Mouse (Mus musculus) midbrain, embryonic 13.5 days (tissue): ENCODE measurements around the gene Ccdc61. TPM values are rescaled to one million over a fixed set of nuclear protein-coding genes. Genes with fewer than 3 reads are reported as not detected.

ENCODE experiments used
- ATAC-seq: fragments of 200-750 bp; cut with Nextera tagmentation; 2 replicates; pipeline ENCODE4 v1.8.0; 2017; ENCODE audit warnings: mild to moderate bottlenecking, moderate TSS enrichment, moderate library complexity
- H3K27ac ChIP-seq: fragments of 300-500 bp; sonication (generic); 2 replicates; pipeline ENCODE4 v1.5.1; 2015; ENCODE audit warnings: inconsistent platforms, mild to moderate bottlenecking, moderate library complexity
- H3K27me3 ChIP-seq: fragments of 300-500 bp; sonication (generic); 2 replicates; pipeline ENCODE4 v1.6.1; 2015; ENCODE audit warnings: mild to moderate bottlenecking, inconsistent platforms
- H3K36me3 ChIP-seq: fragments of 300-500 bp; sonication (generic); 2 replicates; pipeline ENCODE4 v1.6.1; 2015; ENCODE audit warnings: mild to moderate bottlenecking, inconsistent platforms
- H3K4me1 ChIP-seq: fragments of 300-500 bp; sonication (generic); replicated peaks from 2 replicates; pipeline ENCODE4 v1.6.1; 2015; ENCODE audit warnings: inconsistent platforms
- H3K4me2 ChIP-seq: fragments of 300-500 bp; sonication (generic); replicated peaks from 2 replicates; pipeline ENCODE4 v1.6.1; 2015; ENCODE audit warnings: moderate library complexity, mild to moderate bottlenecking, inconsistent platforms
- H3K4me3 ChIP-seq: fragments of 300-500 bp; sonication (generic); replicated peaks from 2 replicates; pipeline ENCODE4 v1.5.1; 2015; ENCODE audit warnings: mild to moderate bottlenecking, inconsistent platforms
- H3K9ac ChIP-seq: fragments of 300-500 bp; sonication (generic); replicated peaks from 2 replicates; pipeline ENCODE4 v1.6.1; 2015; ENCODE audit warnings: mild to moderate bottlenecking, inconsistent platforms
- H3K9me3 ChIP-seq: fragments of 300-500 bp; sonication (generic); 2 replicates; pipeline ENCODE4 v1.6.1; 2016; ENCODE audit warnings: mild to moderate bottlenecking, inconsistent platforms
- WGBS: fragments of 180-500 bp; shearing (Covaris S2); methylation state at CpG from one replicate; pipeline ENCODE4 v1.1.7; 2015; 5-methylcytosine and 5-hydroxymethylcytosine counted together
- polyA plus RNA-seq: library from polyadenylated mRNA; unstranded; fragments of >200 nt; fragmentation: Nextera tagmentation; extraction: Ambion mirVana; gene quantifications from 2 replicates; pipeline ENCODE4 v1.2.1, GENCODE M21; 2015

Ccdc61 gene
- polyA plus RNA-seq, 1 experiment from 2014 or later = 23.6 TPM

DNA sequence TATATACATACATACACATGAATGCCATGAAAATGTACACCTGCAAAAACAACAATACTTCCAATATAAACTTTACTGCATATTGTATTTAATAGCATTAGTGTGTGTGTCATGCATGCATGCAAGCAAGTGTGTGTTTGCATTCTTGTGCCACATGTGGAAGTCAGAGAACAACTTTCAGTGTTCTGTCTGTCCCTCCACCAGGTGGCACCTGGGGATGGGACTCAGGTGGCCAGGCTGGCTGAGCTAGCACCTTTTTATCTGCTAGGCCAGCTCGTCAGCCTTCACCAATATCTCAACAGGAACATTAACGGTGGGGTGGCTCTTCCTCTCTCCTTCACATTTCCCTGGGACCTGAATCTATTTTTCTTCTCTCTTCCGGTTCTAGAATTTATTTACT, 7.7 kb downstream of the Ccdc61 start:
- H3K4me2 ChIP-seq = no peak overlapping the region
- no peaks in the 10 kb centered on the region for H3K4me1 ChIP-seq
- H3K27me3 ChIP-seq = no peaks in the 10 kb centered on the region
- H3K4me3 ChIP-seq = no peak overlapping the region
- H3K9me3 ChIP-seq = no peaks in the 10 kb centered on the region
- no peak overlapping the region for H3K27ac ChIP-seq
- H3K36me3 ChIP-seq = peaks cover 17% of the 10 kb centered on the region; the same call in 1 of the 2 replicates
- no peak overlapping the region for H3K9ac ChIP-seq
- no peak for ATAC-seq
- 67% methylated on average over 3 of the region's 3 CpGs for WGBS

GRCm38 (mm10) chr7:18900513-18900912, 9.7 kb downstream of the Ccdc61 start:
- peaks cover 9% of the 10 kb centered on the region for H3K4me1 ChIP-seq
- no peaks in the 10 kb centered on the region for H3K9me3 ChIP-seq
- H3K36me3 ChIP-seq = peaks cover 17% of the 10 kb centered on the region; the same call in 1 of the 2 replicates
- WGBS = 93% methylated on average over 2 of the region's 2 CpGs
- ATAC-seq = no peak
- H3K27ac ChIP-seq = no peak overlapping the region
- H3K4me3 ChIP-seq = no peak overlapping the region
- H3K27me3 ChIP-seq = no peaks in the 10 kb centered on the region
- H3K4me2 ChIP-seq = no peak overlapping the region
- no peak overlapping the region for H3K9ac ChIP-seq

GRCm38 (mm10) chr7:18896536-18896935, 13.7 kb downstream of the Ccdc61 start:
- 0 out of 2 replicates have a peak overlapping the region, but pooled peaks have one; percentile 5 for H3K27ac ChIP-seq
- no peak for ATAC-seq

GRCm38 (mm10) chr7:18893651-18894430, 16.4 kb downstream of the Ccdc61 start:
- H3K27ac ChIP-seq = no peak overlapping the region
- peaks cover 32% of the 10 kb centered on the region for H3K4me1 ChIP-seq
- WGBS = under 1% methylated on average over 41 of the region's 41 CpGs
- peak overlapping the region; percentile 77 for H3K4me2 ChIP-seq
- ATAC-seq = peak; percentile 25
- peak overlapping the region; percentile 48 for H3K4me3 ChIP-seq
- peak overlapping the region; percentile 74 for H3K9ac ChIP-seq
- H3K27me3 ChIP-seq = peaks cover 11% of the 10 kb centered on the region
- no peaks in the 10 kb centered on the region for H3K9me3 ChIP-seq
- no peaks in the 10 kb centered on the region for H3K36me3 ChIP-seq

More at GRCm38 (mm10) chr7:18896536-18896935, 13.7 kb downstream of the Ccdc61 start:
- Histone ChIP-seq H3K9me3 (no peaks in the 10 kb centered on the region), H3K4me2 (no peak overlapping the region), H3K4me3 (no peak overlapping the region), H3K4me1 (peaks cover 32% of the 10 kb centered on the region), H3K36me3 (peaks cover 9% of the 10 kb centered on the region; the same call in 1 of the 2 replicates), H3K27me3 (peaks cover 11% of the 10 kb centered on the region), H3K9ac (no peak overlapping the region)
- WGBS = 28% methylated on average over 5 of the region's 5 CpGs

GRCm38 (mm10) chr7:18893009-18893408, 17.2 kb downstream of the Ccdc61 start:
- H3K27ac ChIP-seq = no peak overlapping the region
- H3K4me2 ChIP-seq = peak overlapping the region; percentile 77
- no peaks in the 10 kb centered on the region for H3K9me3 ChIP-seq
- peaks cover 32% of the 10 kb centered on the region for H3K4me1 ChIP-seq
- H3K36me3 ChIP-seq = no peaks in the 10 kb centered on the region
- peak overlapping the region; percentile 48 for H3K4me3 ChIP-seq
- peaks cover 11% of the 10 kb centered on the region for H3K27me3 ChIP-seq
- 29% methylated on average over 27 of the region's 27 CpGs for WGBS
- H3K9ac ChIP-seq = peak overlapping the region; percentile 71; the same call in 1 of the 2 replicates
- ATAC-seq = peak; percentile 55

- H3K9ac ChIP-seq = peak overlapping the region; percentile 71
- H3K27me3 ChIP-seq = peaks cover 11% of the 10 kb centered on the region
- no peaks in the 10 kb centered on the region for H3K9me3 ChIP-seq
- H3K4me3 ChIP-seq = peak overlapping the region; percentile 48
- whole genome bisulfite sequencing = 22% methylated on average over 33 of the region's 33 CpGs
- H3K27ac ChIP-seq = no peak overlapping the region
- ATAC-seq = peak; percentile 63
- no peaks in the 10 kb centered on the region for H3K36me3 ChIP-seq
- H3K4me2 ChIP-seq = peak overlapping the region; percentile 77
- H3K4me1 ChIP-seq = peaks cover 30% of the 10 kb centered on the region
Measured at GRCm38 (mm10) chr7:18891872-18892599, 18.2 kb downstream of the Ccdc61 start.

DNA sequence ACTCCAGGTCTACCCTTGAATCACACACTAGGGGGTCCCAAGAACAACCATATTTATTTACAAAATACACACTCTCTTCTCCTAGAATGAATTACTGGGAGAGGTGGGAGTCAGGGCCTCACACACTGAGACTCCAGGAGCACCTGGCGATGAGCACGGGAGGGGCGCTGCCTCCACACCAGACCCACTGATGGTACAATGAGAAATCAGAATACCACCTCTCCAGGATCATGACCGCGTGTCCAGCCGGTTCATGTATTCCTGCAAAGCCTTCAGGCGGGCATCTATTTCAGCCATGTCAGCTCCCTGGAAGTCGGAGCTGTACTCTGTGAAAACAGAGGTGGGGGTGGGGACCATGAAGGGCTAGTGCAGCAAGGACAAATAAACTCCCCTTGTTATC, 19.4 kb downstream of the Ccdc61 start:
- H3K4me3 ChIP-seq = no peak overlapping the region

GRCm38 (mm10) chr7:18886963-18887362, 23.3 kb downstream of the Ccdc61 start:
- H3K9ac ChIP-seq = no peak overlapping the region
- 0 out of 2 replicates have a peak, but pooled peaks cover 2% of the 10 kb centered on the region for H3K4me1 ChIP-seq
- H3K4me2 ChIP-seq = no peak overlapping the region
- no peak overlapping the region for H3K27ac ChIP-seq
- no peaks in the 10 kb centered on the region for H3K36me3 ChIP-seq
- H3K27me3 ChIP-seq = no peaks in the 10 kb centered on the region
- WGBS = 93% methylated on average over 1 of the region's 1 CpGs
- H3K9me3 ChIP-seq = no peaks in the 10 kb centered on the region
- H3K4me3 ChIP-seq = no peak overlapping the region
- no peak for ATAC-seq

More for the DNA sequence above, 19.4 kb downstream of the Ccdc61 start:
- no peak overlapping the region for H3K4me2 ChIP-seq
- no peak overlapping the region for H3K27ac ChIP-seq
- H3K9me3 ChIP-seq = no peaks in the 10 kb centered on the region
- peaks cover 11% of the 10 kb centered on the region for H3K27me3 ChIP-seq
- ATAC-seq = no peak
- WGBS = 93% methylated on average over 8 of the region's 8 CpGs
- peaks cover 23% of the 10 kb centered on the region for H3K4me1 ChIP-seq
- H3K36me3 ChIP-seq = no peaks in the 10 kb centered on the region
- no peak overlapping the region for H3K9ac ChIP-seq

- H3K4me3 ChIP-seq = no peak overlapping the region
- no peaks in the 10 kb centered on the region for H3K9me3 ChIP-seq
- H3K27ac ChIP-seq = no peak overlapping the region
- 71% methylated on average over 13 of the region's 13 CpGs for WGBS
- no peaks in the 10 kb centered on the region for H3K27me3 ChIP-seq
- H3K9ac ChIP-seq = 0 out of 2 replicates have a peak overlapping the region, but pooled peaks have one; percentile 6
- no peak for ATAC-seq
- no peak overlapping the region for H3K4me2 ChIP-seq
- H3K36me3 ChIP-seq = no peaks in the 10 kb centered on the region
- no peaks in the 10 kb centered on the region for H3K4me1 ChIP-seq
Measured at GRCm38 (mm10) chr7:18884745-18885422, 25.3 kb downstream of the Ccdc61 start.

- ATAC-seq = no peak
- Histone ChIP-seq H3K27me3 (no peaks in the 10 kb centered on the region), H3K36me3 (no peaks in the 10 kb centered on the region), H3K4me3 (no peak overlapping the region), H3K9ac (no peak overlapping the region), H3K27ac (no peak overlapping the region), H3K4me1 (no peaks in the 10 kb centered on the region), H3K9me3 (no peaks in the 10 kb centered on the region), H3K4me2 (no peak overlapping the region)
- WGBS = 72% methylated on average over 9 of the region's 9 CpGs
Measured at GRCm38 (mm10) chr7:18883991-18884744, 26.0 kb downstream of the Ccdc61 start.

- Histone ChIP-seq H3K4me2 (no peak overlapping the region), H3K4me3 (no peak overlapping the region), H3K9me3 (no peaks in the 10 kb centered on the region), H3K36me3 (no peaks in the 10 kb centered on the region), H3K4me1 (no peaks in the 10 kb centered on the region), H3K9ac (no peak overlapping the region), H3K27me3 (no peaks in the 10 kb centered on the region; the same call in 1 of the 2 replicates), H3K27ac (no peak overlapping the region)
- ATAC-seq = no peak
- WGBS = 75% methylated on average over 7 of the region's 7 CpGs
Measured at GRCm38 (mm10) chr7:18878691-18879090, 31.5 kb downstream of the Ccdc61 start.
